Mouse (Mus musculus) ES-Bruce4 (cell line): ENCODE measurements at regions not wholly inside any gene's neighbourhood (a gene's known extent, or its start where the extent isn't known, plus 50 kb on each side); places are given as distances from the start of the nearest gene placed in this dataset.

Experiments
- CTCF ChIP-seq: IDR thresholded peaks from one replicate; pipeline ENCODE4 v1.8.1; 2011; ENCODE audit warnings: low read depth, low read length
- EP300 ChIP-seq: IDR thresholded peaks from 2 replicates; pipeline ENCODE4 v1.6.1; 2011; ENCODE audit warnings: low read depth, low read length; ENCODE audit not compliant: insufficient read depth
- POLR2A ChIP-seq: IDR thresholded peaks from one replicate; pipeline ENCODE4 v1.8.1; 2011; ENCODE audit warnings: low read length; ENCODE audit not compliant: insufficient read depth

GRCm38 (mm10) chr3:131891941-131892340 is 193.2 kb upstream of the Dkk2 start:
- no peak for TF ChIP-seq CTCF
- TF ChIP-seq EP300: no peak
- no peak for TF ChIP-seq POLR2A
